Mouse (Mus musculus): ENCODE data around the gene Gm44503. TPM values are rescaled to one million over a fixed set of nuclear protein-coding genes. Genes with fewer than 3 reads are reported as not detected.

The Gm44503 gene
- polyA plus RNA-seq (2012; ENCODE audit: insufficient read depth, insufficient read length, low replicate concordance, missing spikeins): not detected in 2 replicates

- TF ChIP-seq POLR2A (IDR thresholded peaks at IDR 0.05; ENCODE audit: insufficient read depth, low read depth, low read length): peak; percentile 42; the same call in 1 of the 2 replicates
- TF ChIP-seq CTCF (IDR thresholded peaks at IDR 0.05; ENCODE audit: insufficient read depth, low read depth, low read length): no peak
- Histone ChIP-seq H3K27ac (ENCODE audit: insufficient read depth, low read depth, low read length) (no peak within 1 kb of the TSS), H3K4me1 (ENCODE audit: control insufficient read depth, insufficient read depth, low read length) (no peaks in the 10 kb centered on the region), H3K4me3 (ENCODE audit: insufficient read depth, low read depth, low read length) (peak within 1 kb of the TSS; percentile 56)
- 2% methylated on average over 43 of the region's 43 CpGs for WGBS
These were observed at the start of gene Gm44503, which contains the start of gene Dyx1c1 for GRCm38 (mm10) chr9:72958521-72959450. Gene Gm44503, plus strand, starts transcription at chr9:72958852. Gene Dyx1c1, plus strand, starts transcription at chr9:72958785.

- peaks cover 2% of the 10 kb centered on the region; the same call in 1 of the 2 replicates for H3K4me1 ChIP-seq (ENCODE audit: control insufficient read depth, insufficient read depth, low read length)
- 91% methylated on average over 2 of the region's 2 CpGs for WGBS
- no peak overlapping the region for H3K27ac ChIP-seq (ENCODE audit: insufficient read depth, low read depth, low read length)
- TF ChIP-seq CTCF (IDR thresholded peaks at IDR 0.05; ENCODE audit: insufficient read depth, low read depth, low read length) (no peak), POLR2A (IDR thresholded peaks at IDR 0.05; ENCODE audit: insufficient read depth, low read depth, low read length) (no peak)
- no peak overlapping the region for H3K4me3 ChIP-seq (ENCODE audit: insufficient read depth, low read depth, low read length)
These were observed 47.3 kb upstream of the Gm44503 start for GRCm38 (mm10) chr9:72911381-72911780.

GRCm38 (mm10) chr9:72913551-72913950, 45.1 kb upstream of the Gm44503 start:
- TF ChIP-seq CTCF (IDR thresholded peaks at IDR 0.05; ENCODE audit: insufficient read depth, low read depth, low read length): no peak
- no peak for TF ChIP-seq POLR2A (IDR thresholded peaks at IDR 0.05; ENCODE audit: insufficient read depth, low read depth, low read length)
- Histone ChIP-seq H3K4me1 (ENCODE audit: control insufficient read depth, insufficient read depth, low read length) (peaks cover 2% of the 10 kb centered on the region; the same call in 1 of the 2 replicates), H3K27ac (ENCODE audit: insufficient read depth, low read depth, low read length) (no peak overlapping the region), H3K4me3 (ENCODE audit: insufficient read depth, low read depth, low read length) (no peak overlapping the region)
- 50% methylated on average over 6 of the region's 6 CpGs for WGBS

- TF ChIP-seq CTCF (IDR thresholded peaks at IDR 0.05; ENCODE audit: insufficient read depth, low read depth, low read length) (no peak), POLR2A (IDR thresholded peaks at IDR 0.05; ENCODE audit: insufficient read depth, low read depth, low read length) (no peak)
- Histone ChIP-seq H3K4me3 (ENCODE audit: insufficient read depth, low read depth, low read length) (no peak overlapping the region), H3K27ac (ENCODE audit: insufficient read depth, low read depth, low read length) (no peak overlapping the region), H3K4me1 (ENCODE audit: control insufficient read depth, insufficient read depth, low read length) (peaks cover 2% of the 10 kb centered on the region; the same call in 1 of the 2 replicates)
- 69% methylated on average over 7 of the region's 7 CpGs for WGBS
These were observed 42.9 kb upstream of the Gm44503 start for GRCm38 (mm10) chr9:72915728-72916127.

- H3K27ac ChIP-seq (ENCODE audit: insufficient read depth, low read depth, low read length): no peak overlapping the region
- 96% methylated on average over 3 of the region's 3 CpGs for WGBS
- TF ChIP-seq POLR2A (IDR thresholded peaks at IDR 0.05; ENCODE audit: insufficient read depth, low read depth, low read length) (no peak), CTCF (IDR thresholded peaks at IDR 0.05; ENCODE audit: insufficient read depth, low read depth, low read length) (no peak)
- H3K4me1 ChIP-seq (ENCODE audit: control insufficient read depth, insufficient read depth, low read length): peaks cover 7% of the 10 kb centered on the region
- no peak overlapping the region for H3K4me3 ChIP-seq (ENCODE audit: insufficient read depth, low read depth, low read length)
These were observed 35.6 kb upstream of the Gm44503 start for GRCm38 (mm10) chr9:72923068-72923467.

- under 1% methylated on average over 108 of the region's 108 CpGs for WGBS
- Histone ChIP-seq H3K4me1 (ENCODE audit: control insufficient read depth, insufficient read depth, low read length) (peaks cover 7% of the 10 kb centered on the region), H3K4me3 (ENCODE audit: insufficient read depth, low read depth, low read length) (peak within 1 kb of the TSS; percentile 68), H3K27ac (ENCODE audit: insufficient read depth, low read depth, low read length) (peak within 1 kb of the TSS; percentile 35; the same call in 1 of the 2 replicates)
- TF ChIP-seq CTCF (IDR thresholded peaks at IDR 0.05; ENCODE audit: insufficient read depth, low read depth, low read length): no peak
- TF ChIP-seq POLR2A (IDR thresholded peaks at IDR 0.05; ENCODE audit: insufficient read depth, low read depth, low read length): peak; percentile 21; the same call in 1 of the 2 replicates
These were observed 33.4 kb upstream of the Gm44503 start, which contains the start of gene Pygo1 for GRCm38 (mm10) chr9:72925021-72925934. Gene Pygo1, plus strand, starts transcription at chr9:72925645.

GRCm38 (mm10) chr9:72925935-72926258, 32.8 kb upstream of the Gm44503 start:
- peaks cover 7% of the 10 kb centered on the region for H3K4me1 ChIP-seq (ENCODE audit: control insufficient read depth, insufficient read depth, low read length)
- TF ChIP-seq CTCF (IDR thresholded peaks at IDR 0.05; ENCODE audit: insufficient read depth, low read depth, low read length): no peak
- peak overlapping the region; percentile 68 for H3K4me3 ChIP-seq (ENCODE audit: insufficient read depth, low read depth, low read length)
- H3K27ac ChIP-seq (ENCODE audit: insufficient read depth, low read depth, low read length): peak overlapping the region; percentile 35; the same call in 1 of the 2 replicates
- under 1% methylated on average over 20 of the region's 20 CpGs for WGBS

- Histone ChIP-seq H3K4me3 (ENCODE audit: insufficient read depth, low read depth, low read length) (no peak overlapping the region), H3K4me1 (ENCODE audit: control insufficient read depth, insufficient read depth, low read length) (peaks cover 7% of the 10 kb centered on the region), H3K27ac (ENCODE audit: insufficient read depth, low read depth, low read length) (no peak overlapping the region; the same call in 1 of the 2 replicates)
- 56% methylated on average over 13 of the region's 13 CpGs for WGBS
- no peak for TF ChIP-seq CTCF (IDR thresholded peaks at IDR 0.05; ENCODE audit: insufficient read depth, low read depth, low read length)
- TF ChIP-seq POLR2A (IDR thresholded peaks at IDR 0.05; ENCODE audit: insufficient read depth, low read depth, low read length): no peak
These were observed 27.4 kb upstream of the Gm44503 start for GRCm38 (mm10) chr9:72931166-72931790.

Measured in olfactory bulb, adult 2 months (tissue).